7 mouse cellular contexts compared by ENCODE assay signal in genomic region chr2:172348297-172348950, GRCm38 (mm10). TPM values are rescaled to one million over a fixed set of nuclear protein-coding genes. Genes with fewer than 3 reads are reported as not detected.
A peak's percentile ranks its signal among the peaks of the same experiment; 100 is the strongest.
DNase-seq lines count a peak whose midpoint lies in the region; ATAC-seq lines count a peak whose summit lies in the region.

No protein-coding gene starts in this region.

- no peak for ATAC-seq in hindbrain, embryonic 12.5 days (ENCODE audit: low FRiP score)
- ATAC-seq in activated CD4-positive, CD25-positive, alpha-beta regulatory T cell, adult 4 months, result no peak

- H3K4me2 ChIP-seq in hindbrain, embryonic 12.5 days (replicated peaks), result no peak overlapping the region

- H3K27ac ChIP-seq in hindbrain, embryonic 12.5 days, result peak overlapping the region; percentile 55

- no peak overlapping the region for H3K4me3 ChIP-seq in hindbrain, embryonic 12.5 days

- no peaks in the 10 kb centered on the region for H3K36me3 ChIP-seq in hindbrain, embryonic 12.5 days

- H3K9ac ChIP-seq in hindbrain, embryonic 12.5 days, result no peak overlapping the region

- H3K4me1 ChIP-seq in hindbrain, embryonic 12.5 days, result peaks cover 20% of the 10 kb centered on the region

- no peaks in the 10 kb centered on the region for H3K9me3 ChIP-seq in hindbrain, embryonic 12.5 days (replicated peaks)

- WGBS in hindbrain, embryonic 12.5 days, result 62% methylated on average over 3 of the region's 3 CpGs

- H3K27me3 ChIP-seq in hindbrain, embryonic 12.5 days, result no peaks in the 10 kb centered on the region

- DNase-seq in MEL-GATA-1-ER (ENCODE audit: extremely low read depth, low read depth), result peak; percentile 57
- DNase-seq in c-Kit-negative CD71-positive TER-119-positive erythroid progenitor cells, embryonic 14.5 days (ENCODE audit: low read depth, low spot score), result peak; percentile 77
- DNase-seq in lung, postnatal 14 days, result peak; percentile 68
- DNase-seq in gastrocnemius, postnatal 14 days, result no peak
- DNase-seq in urinary bladder, postnatal 25 days (ENCODE audit: low spot score), result no peak

- intact Hi-C loops in gastrocnemius, postnatal 14 days (cut with DNase I; ENCODE audit: low total_unique reads), result no loop called here

RNA-seq across cellular contexts. Expression of gene Fam210b, which starts 3.1 kb away (rescaled TPM):
- 31.8 and 33.1 TPM in 2 replicates for polyA plus RNA-seq in hindbrain, embryonic 12.5 days (2016; fragmentation: Nextera tagmentation; extraction: Ambion mirVana)
- total RNA-seq in gastrocnemius, postnatal 14 days (2021), result 1 to 10 TPM; 2.9 to 3.3 TPM
- 10 to 100 TPM in 1 of 2 experiments, 1 to 10 TPM in 1; 8.5 to 10.6 TPM for polyA plus RNA-seq in activated CD4-positive, CD25-positive, alpha-beta regulatory T cell, adult 4 months (2017; shearing (Covaris generic))

RNA-seq across cellular contexts. Expression of gene Aurka, which starts 21.9 kb away (rescaled TPM):
- polyA plus RNA-seq in hindbrain, embryonic 12.5 days (2016; fragmentation: Nextera tagmentation; extraction: Ambion mirVana), result 78.8 and 85.6 TPM in 2 replicates
- total RNA-seq in gastrocnemius, postnatal 14 days (2021), result 1 to 10 TPM; 4.2 to 4.3 TPM
- 10 to 100 TPM; 14.6 to 18.4 TPM for polyA plus RNA-seq in activated CD4-positive, CD25-positive, alpha-beta regulatory T cell, adult 4 months (2017; shearing (Covaris generic))

RNA-seq across cellular contexts. Expression of gene Cstf1, which starts 22.1 kb away (rescaled TPM):
- 37.3 and 37.5 TPM in 2 replicates for polyA plus RNA-seq in hindbrain, embryonic 12.5 days (2016; fragmentation: Nextera tagmentation; extraction: Ambion mirVana)
- 10 to 100 TPM; 16.4 to 19.3 TPM for total RNA-seq in gastrocnemius, postnatal 14 days (2021)
- 10 to 100 TPM; 32.3 to 35.7 TPM for polyA plus RNA-seq in activated CD4-positive, CD25-positive, alpha-beta regulatory T cell, adult 4 months (2017; shearing (Covaris generic))

RNA-seq across cellular contexts. Expression of gene Cass4, which starts 45.2 kb away (rescaled TPM):
- polyA plus RNA-seq in hindbrain, embryonic 12.5 days (2016; fragmentation: Nextera tagmentation; extraction: Ambion mirVana), result 0.14 and 0.38 TPM in 2 replicates
- total RNA-seq in gastrocnemius, postnatal 14 days (2021), result under 1 TPM; 0.18 to 0.55 TPM
- 1 to 10 TPM; 7.8 to 9.3 TPM for polyA plus RNA-seq in activated CD4-positive, CD25-positive, alpha-beta regulatory T cell, adult 4 months (2017; shearing (Covaris generic))

Comparison
In these comparisons a context has a peak if more than half of its experiments do, and no peak if none do; other contexts are left out.
1. DNase-seq: peak in MEL-GATA-1-ER (single experiment), c-Kit-negative CD71-positive TER-119-positive erythroid progenitor cells, embryonic 14.5 days (single experiment) and lung, postnatal 14 days (single experiment); none in gastrocnemius, postnatal 14 days (single experiment) and urinary bladder, postnatal 25 days (single experiment).